Mouse (Mus musculus) limb, embryonic 15.5 days (tissue): ENCODE measurements around the gene Scimp. TPM values are rescaled to one million over a fixed set of nuclear protein-coding genes. Genes with fewer than 3 reads are reported as not detected.
A peak's percentile ranks its signal among the peaks of the same experiment; 100 is the strongest.

Experiments
- ATAC-seq: fragments of 200-750 bp; cut with Nextera tagmentation; 2 replicates; pipeline ENCODE4 v1.8.0; 2017; ENCODE audit warnings: low read depth, moderate TSS enrichment; ENCODE audit not compliant: insufficient number of reproducible peaks, low FRiP score, low TSS enrichment
- H3K27ac ChIP-seq: fragments of 300-500 bp; sonication (generic); 2 replicates; pipeline ENCODE4 v1.5.1; 2015; ENCODE audit warnings: moderate library complexity, mild to moderate bottlenecking, inconsistent platforms
- H3K27me3 ChIP-seq: fragments of 300-500 bp; sonication (generic); 2 replicates; pipeline ENCODE4 v1.6.1; 2015; ENCODE audit warnings: inconsistent platforms
- H3K36me3 ChIP-seq: fragments of 300-500 bp; sonication (generic); 2 replicates; pipeline ENCODE4 v1.6.1; 2015; ENCODE audit warnings: inconsistent platforms
- H3K4me1 ChIP-seq: fragments of 300-500 bp; sonication (generic); 2 replicates; pipeline ENCODE4 v1.6.1; 2015; ENCODE audit warnings: inconsistent platforms
- H3K4me2 ChIP-seq: fragments of 300-500 bp; sonication (generic); 2 replicates; pipeline ENCODE4 v1.6.1; 2015; ENCODE audit warnings: mild to moderate bottlenecking, inconsistent platforms
- H3K4me3 ChIP-seq: fragments of 300-500 bp; sonication (generic); 2 replicates; pipeline ENCODE4 v1.5.1; 2015; ENCODE audit warnings: mild to moderate bottlenecking, inconsistent platforms
- H3K9ac ChIP-seq: fragments of 300-500 bp; sonication (generic); 2 replicates; pipeline ENCODE4 v1.6.1; 2015; ENCODE audit warnings: inconsistent platforms
- H3K9me3 ChIP-seq: fragments of 300-500 bp; sonication (generic); 2 replicates; pipeline ENCODE4 v1.6.1; 2016; ENCODE audit warnings: inconsistent platforms
- WGBS: fragments of 180-500 bp; shearing (Covaris S2); methylation state at CpG from one replicate; pipeline ENCODE4 v1.1.7; 2015; 5-methylcytosine and 5-hydroxymethylcytosine counted together
- polyA plus RNA-seq: library from polyadenylated mRNA; unstranded; fragments of >200 nt; fragmentation: Nextera tagmentation; extraction: Ambion mirVana; gene quantifications from 2 replicates; pipeline ENCODE4 v1.2.1, GENCODE M21; 2015

Gene Scimp
- 0.27 TPM in 1 of 2 replicates, not detected in the other for polyA plus RNA-seq

GRCm38 (mm10) chr11:70812365-70812764 lies at the start of gene Scimp:
Scimp (minus strand) TSS chr11:70812586.
- no peak for ATAC-seq
- Histone ChIP-seq H3K9ac (no peak within 1 kb of the TSS), H3K4me1 (no peaks in the 10 kb centered on the region), H3K27me3 (0 out of 2 replicates have a peak, but pooled peaks cover 5% of the 10 kb centered on the region), H3K36me3 (no peaks in the 10 kb centered on the region), H3K4me2 (no peak within 1 kb of the TSS), H3K9me3 (no peaks in the 10 kb centered on the region), H3K4me3 (no peak within 1 kb of the TSS), H3K27ac (no peak within 1 kb of the TSS)
- 73% methylated on average over 7 of the region's 7 CpGs for WGBS

GRCm38 (mm10) chr11:70860371-70860770 lies 48.0 kb upstream of the Scimp start:
- WGBS: 88% methylated on average over 1 of the region's 1 CpGs
- no peaks in the 10 kb centered on the region for H3K36me3 ChIP-seq
- no peak overlapping the region for H3K9ac ChIP-seq
- no peaks in the 10 kb centered on the region for H3K9me3 ChIP-seq
- no peaks in the 10 kb centered on the region for H3K4me1 ChIP-seq
- no peak overlapping the region for H3K4me3 ChIP-seq
- no peaks in the 10 kb centered on the region for H3K27me3 ChIP-seq
- H3K4me2 ChIP-seq: no peak overlapping the region
- no peak overlapping the region for H3K27ac ChIP-seq
- no peak for ATAC-seq

- Histone ChIP-seq H3K9ac (no peak overlapping the region), H3K36me3 (no peaks in the 10 kb centered on the region)
- 45% methylated on average over 2 of the region's 2 CpGs for WGBS
These were observed 33.6 kb upstream of the Scimp start for GRCm38 (mm10) chr11:70846029-70846428.

GRCm38 (mm10) chr11:70845457-70845978 lies 33.1 kb upstream of the Scimp start:
- Histone ChIP-seq H3K27ac (peak overlapping the region; percentile 87; the same call in 1 of the 2 replicates), H3K9me3 (no peaks in the 10 kb centered on the region), H3K9ac (peak overlapping the region; percentile 78), H3K4me1 (peaks cover 23% of the 10 kb centered on the region), H3K36me3 (no peaks in the 10 kb centered on the region), H3K4me3 (peak overlapping the region; percentile 92), H3K27me3 (no peaks in the 10 kb centered on the region), H3K4me2 (peak overlapping the region; percentile 69)
- 3% methylated on average over 19 of the region's 19 CpGs for WGBS
- no peak for ATAC-seq

More at GRCm38 (mm10) chr11:70846029-70846428, 33.6 kb upstream of the Scimp start:
- no peaks in the 10 kb centered on the region for H3K9me3 ChIP-seq
- H3K27me3 ChIP-seq: no peaks in the 10 kb centered on the region
- H3K4me3 ChIP-seq: peak overlapping the region; percentile 92
- H3K4me2 ChIP-seq: peak overlapping the region; percentile 69
- H3K4me1 ChIP-seq: peaks cover 23% of the 10 kb centered on the region
- no peak overlapping the region for H3K27ac ChIP-seq
- ATAC-seq: no peak

GRCm38 (mm10) chr11:70844559-70845456 lies 32.4 kb upstream of the Scimp start, which contains the start of gene Rabep1:
Rabep1 (plus strand) TSS chr11:70844778.
- H3K4me1 ChIP-seq: peaks cover 23% of the 10 kb centered on the region
- H3K36me3 ChIP-seq: no peaks in the 10 kb centered on the region
- H3K4me3 ChIP-seq: peak within 1 kb of the TSS; percentile 92
- no peaks in the 10 kb centered on the region for H3K27me3 ChIP-seq
- no peaks in the 10 kb centered on the region for H3K9me3 ChIP-seq
- peak within 1 kb of the TSS; percentile 69 for H3K4me2 ChIP-seq
- under 1% methylated on average over 84 of the region's 88 CpGs for WGBS
- peak within 1 kb of the TSS; percentile 89 for H3K27ac ChIP-seq
- ATAC-seq: peak; percentile 93
- H3K9ac ChIP-seq: peak within 1 kb of the TSS; percentile 78

GRCm38 (mm10) chr11:70843701-70844551 lies 31.5 kb upstream of the Scimp start:
- 13% methylated on average over 12 of the region's 12 CpGs for WGBS
- peak; percentile 53; the same call in 1 of the 2 replicates for ATAC-seq
- H3K4me2 ChIP-seq: peak overlapping the region; percentile 69
- no peaks in the 10 kb centered on the region for H3K9me3 ChIP-seq
- H3K9ac ChIP-seq: peak overlapping the region; percentile 20; the same call in 1 of the 2 replicates
- H3K4me3 ChIP-seq: peak overlapping the region; percentile 92
- H3K36me3 ChIP-seq: no peaks in the 10 kb centered on the region
- H3K4me1 ChIP-seq: peaks cover 23% of the 10 kb centered on the region
- peak overlapping the region; percentile 89 for H3K27ac ChIP-seq
- no peaks in the 10 kb centered on the region for H3K27me3 ChIP-seq

GRCm38 (mm10) chr11:70842983-70843382 lies 30.6 kb upstream of the Scimp start:
- WGBS: 55% methylated on average over 4 of the region's 4 CpGs

GRCm38 (mm10) chr11:70838610-70839009 lies 26.2 kb upstream of the Scimp start:
- no peak overlapping the region for H3K4me2 ChIP-seq
- no peaks in the 10 kb centered on the region for H3K36me3 ChIP-seq
- H3K4me3 ChIP-seq: no peak overlapping the region
- H3K9me3 ChIP-seq: no peaks in the 10 kb centered on the region
- H3K4me1 ChIP-seq: peaks cover 2% of the 10 kb centered on the region; the same call in 1 of the 2 replicates
- WGBS: 40% methylated on average over 2 of the region's 2 CpGs
- H3K9ac ChIP-seq: no peak overlapping the region
- ATAC-seq: no peak
- H3K27ac ChIP-seq: no peak overlapping the region
- H3K27me3 ChIP-seq: no peaks in the 10 kb centered on the region

More at GRCm38 (mm10) chr11:70842983-70843382, 30.6 kb upstream of the Scimp start:
- no peaks in the 10 kb centered on the region for H3K9me3 ChIP-seq
- H3K4me1 ChIP-seq: peaks cover 23% of the 10 kb centered on the region
- no peak overlapping the region for H3K9ac ChIP-seq
- no peak overlapping the region for H3K4me3 ChIP-seq
- H3K36me3 ChIP-seq: no peaks in the 10 kb centered on the region
- H3K4me2 ChIP-seq: no peak overlapping the region
- no peak for ATAC-seq
- H3K27me3 ChIP-seq: no peaks in the 10 kb centered on the region
- no peak overlapping the region for H3K27ac ChIP-seq

GRCm38 (mm10) chr11:70837031-70837430 lies 24.6 kb upstream of the Scimp start:
- no peak for ATAC-seq
- no peaks in the 10 kb centered on the region for H3K9me3 ChIP-seq
- H3K27ac ChIP-seq: no peak overlapping the region
- no peaks in the 10 kb centered on the region for H3K36me3 ChIP-seq
- no peak overlapping the region for H3K9ac ChIP-seq
- H3K27me3 ChIP-seq: no peaks in the 10 kb centered on the region
- WGBS: 87% methylated on average over 3 of the region's 3 CpGs
- H3K4me2 ChIP-seq: no peak overlapping the region
- no peak overlapping the region for H3K4me3 ChIP-seq
- H3K4me1 ChIP-seq: no peaks in the 10 kb centered on the region

GRCm38 (mm10) chr11:70835381-70835831 lies 23.0 kb upstream of the Scimp start:
- no peaks in the 10 kb centered on the region for H3K27me3 ChIP-seq
- H3K27ac ChIP-seq: no peak overlapping the region
- H3K9ac ChIP-seq: no peak overlapping the region
- no peak for ATAC-seq
- H3K36me3 ChIP-seq: no peaks in the 10 kb centered on the region
- WGBS: 54% methylated on average over 6 of the region's 6 CpGs
- H3K9me3 ChIP-seq: no peaks in the 10 kb centered on the region
- H3K4me1 ChIP-seq: no peaks in the 10 kb centered on the region
- H3K4me2 ChIP-seq: no peak overlapping the region
- H3K4me3 ChIP-seq: no peak overlapping the region

GRCm38 (mm10) chr11:70833831-70834230 lies 21.4 kb upstream of the Scimp start:
- H3K9me3 ChIP-seq: no peaks in the 10 kb centered on the region
- no peak overlapping the region for H3K27ac ChIP-seq
- no peaks in the 10 kb centered on the region for H3K4me1 ChIP-seq
- no peaks in the 10 kb centered on the region for H3K36me3 ChIP-seq
- H3K9ac ChIP-seq: no peak overlapping the region
- no peak for ATAC-seq
- 75% methylated on average over 3 of the region's 3 CpGs for WGBS
- no peak overlapping the region for H3K4me2 ChIP-seq
- no peak overlapping the region for H3K4me3 ChIP-seq
- H3K27me3 ChIP-seq: no peaks in the 10 kb centered on the region
